Mouse (Mus musculus): ENCODE measurements at regions not wholly inside any gene's neighbourhood (a gene's known extent, or its start where the extent isn't known, plus 50 kb on each side); places are given as distances from the start of the nearest gene placed in this dataset.

DNA sequence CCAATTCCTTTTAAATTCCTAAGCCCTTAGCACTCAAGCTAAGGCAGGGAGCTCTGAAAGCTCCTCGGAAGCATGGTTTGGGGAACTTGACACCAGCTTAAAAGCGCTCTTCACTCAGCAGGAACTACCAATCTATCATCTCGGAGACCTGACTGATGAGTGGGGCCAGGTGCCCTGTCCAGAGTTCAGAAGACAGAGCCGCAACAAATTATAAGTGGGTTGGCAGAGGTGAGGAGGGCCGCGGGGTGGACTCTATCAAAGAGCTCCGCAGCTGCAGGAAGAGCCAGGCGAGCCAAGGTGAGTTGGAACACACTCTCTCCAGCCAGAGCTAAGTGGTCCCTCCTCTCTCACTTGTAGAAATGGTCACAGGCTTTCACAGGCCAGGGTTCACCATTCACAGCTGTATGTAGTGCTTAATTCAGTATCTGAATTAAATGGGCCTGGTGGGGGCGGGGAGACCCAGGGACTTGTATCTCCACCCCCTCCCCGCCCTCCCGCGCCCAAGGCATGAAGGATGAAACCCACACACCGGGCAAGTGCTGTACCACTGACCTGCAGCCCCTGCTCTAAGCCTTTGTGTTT lies 180.8 kb downstream of the Stim2 start:
- no peaks in the 10 kb centered on the region for H3K36me3 ChIP-seq
- H3K27ac ChIP-seq (replicated peaks): peak overlapping the region; percentile 53; the same call in 1 of the 2 replicates
- no peaks in the 10 kb centered on the region for H3K9me3 ChIP-seq (replicated peaks)
- no peak for DNase-seq (ENCODE audit: low spot score)
- peaks cover 34% of the 10 kb centered on the region for H3K4me1 ChIP-seq
- H3K4me3 ChIP-seq: no peak overlapping the region
- H3K27me3 ChIP-seq (ENCODE audit: low read depth, poor library complexity, severe bottlenecking): no peaks in the 10 kb centered on the region; the same call in 1 of the 2 replicates
- WGBS: 61% methylated on average over 13 of the region's 13 CpGs

DNA sequence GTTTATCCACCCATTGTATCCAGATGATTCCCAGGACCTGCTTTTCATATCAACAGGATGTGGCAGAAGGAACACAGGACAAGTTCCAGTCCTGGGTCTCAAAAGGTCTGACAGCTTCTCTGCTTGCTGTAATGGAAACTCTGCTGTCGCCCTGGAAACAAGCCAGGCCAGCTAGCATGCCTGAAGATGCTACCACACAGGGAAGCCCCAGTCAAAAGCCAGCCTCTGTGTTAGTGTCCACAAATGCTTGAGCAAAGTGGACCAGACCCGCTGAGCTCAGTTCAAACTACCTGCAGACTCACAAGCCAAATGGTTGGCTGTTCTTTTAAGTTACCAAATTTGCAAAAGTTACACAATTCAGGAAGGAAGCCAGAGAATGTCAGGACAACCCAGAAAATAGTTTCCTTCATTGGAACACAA lies 181.9 kb downstream of the Stim2 start:
- no peaks in the 10 kb centered on the region for H3K9me3 ChIP-seq (replicated peaks)
- peak overlapping the region; percentile 53 for H3K27ac ChIP-seq (replicated peaks)
- DNase-seq (ENCODE audit: low spot score): peak; percentile 44
- WGBS: 45% methylated on average over 2 of the region's 2 CpGs
- H3K4me3 ChIP-seq: no peak overlapping the region
- H3K4me1 ChIP-seq: peaks cover 34% of the 10 kb centered on the region
- no peaks in the 10 kb centered on the region for H3K36me3 ChIP-seq
- no peaks in the 10 kb centered on the region; the same call in 1 of the 2 replicates for H3K27me3 ChIP-seq (ENCODE audit: low read depth, poor library complexity, severe bottlenecking)

DNA sequence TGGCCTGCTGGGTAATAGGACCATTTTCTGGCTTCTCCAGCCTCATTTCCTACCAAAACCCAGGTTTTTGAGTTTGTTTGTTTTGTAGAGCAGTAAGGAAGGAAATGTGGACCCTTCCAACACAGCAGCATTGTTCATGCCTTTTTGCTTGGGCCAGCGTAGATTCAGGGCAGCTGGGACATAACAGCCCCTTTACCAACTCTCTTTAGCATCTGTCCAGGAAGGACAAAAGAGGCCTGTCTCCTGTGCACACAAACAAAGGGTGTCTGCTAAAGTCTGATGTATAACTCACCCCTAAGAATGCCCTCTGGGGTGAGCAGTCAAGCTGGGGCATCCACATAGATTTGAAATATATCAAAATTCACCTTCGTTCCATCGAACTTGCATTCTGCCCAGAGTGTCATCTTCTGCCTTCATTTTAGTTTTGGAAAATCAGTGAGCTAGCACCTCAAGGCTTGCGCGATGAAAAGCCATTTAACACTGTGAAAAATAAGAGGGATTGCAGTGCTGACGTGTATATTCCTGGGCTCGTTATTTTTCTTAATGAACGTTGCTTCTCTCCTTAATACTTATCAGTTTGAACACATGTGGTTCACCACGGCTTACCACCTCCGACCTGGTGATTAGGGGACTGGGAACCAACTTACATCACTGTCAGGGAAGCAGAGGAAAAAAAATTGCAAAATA lies 182.5 kb downstream of the Stim2 start:
- Histone ChIP-seq H3K27ac (replicated peaks) (peak overlapping the region; percentile 53), H3K4me1 (peaks cover 34% of the 10 kb centered on the region), H3K36me3 (no peaks in the 10 kb centered on the region), H3K4me3 (0 out of 2 replicates have a peak overlapping the region, but pooled peaks have one; percentile 28), H3K27me3 (ENCODE audit: low read depth, poor library complexity, severe bottlenecking) (no peaks in the 10 kb centered on the region; the same call in 1 of the 2 replicates), H3K9me3 (replicated peaks) (no peaks in the 10 kb centered on the region)
- no peak for DNase-seq (ENCODE audit: low spot score)
- 63% methylated on average over 10 of the region's 10 CpGs for WGBS

GRCm38 (mm10) chr5:54181327-54181863 lies 183.1 kb downstream of the Stim2 start:
- H3K4me1 ChIP-seq: peaks cover 34% of the 10 kb centered on the region
- peak overlapping the region; percentile 28 for H3K4me3 ChIP-seq
- H3K27me3 ChIP-seq (ENCODE audit: low read depth, poor library complexity, severe bottlenecking): no peaks in the 10 kb centered on the region; the same call in 1 of the 2 replicates
- H3K27ac ChIP-seq (replicated peaks): peak overlapping the region; percentile 53; the same call in 1 of the 2 replicates
- no peaks in the 10 kb centered on the region for H3K36me3 ChIP-seq
- no peaks in the 10 kb centered on the region for H3K9me3 ChIP-seq (replicated peaks)
- WGBS: 23% methylated on average over 13 of the region's 13 CpGs
- DNase-seq (ENCODE audit: low spot score): peak; percentile 35

DNA sequence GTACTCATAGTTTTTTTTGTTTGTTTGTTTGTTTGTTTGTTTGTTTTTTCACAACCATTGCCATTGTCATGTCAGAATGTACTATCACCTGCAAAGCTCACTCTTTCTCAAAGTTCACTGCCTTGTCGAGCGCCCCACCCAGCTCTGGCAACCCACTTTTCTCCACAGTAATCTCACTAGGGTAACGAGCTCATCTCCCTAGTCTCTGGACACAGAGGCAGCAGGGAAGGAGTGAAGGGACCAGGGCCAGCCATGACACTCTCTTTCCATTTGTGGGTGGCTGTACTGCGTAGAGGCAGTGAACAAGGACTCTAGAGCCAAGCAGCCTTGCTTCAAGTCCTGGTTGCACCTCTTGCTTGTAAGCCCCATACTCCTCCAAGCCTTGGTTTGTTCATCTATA lies 184.5 kb downstream of the Stim2 start:
- Histone ChIP-seq H3K27ac (replicated peaks) (no peak overlapping the region), H3K36me3 (no peaks in the 10 kb centered on the region), H3K27me3 (ENCODE audit: low read depth, poor library complexity, severe bottlenecking) (no peaks in the 10 kb centered on the region; the same call in 1 of the 2 replicates), H3K4me1 (peaks cover 34% of the 10 kb centered on the region), H3K4me3 (no peak overlapping the region), H3K9me3 (replicated peaks) (no peaks in the 10 kb centered on the region)
- WGBS: 83% methylated on average over 4 of the region's 4 CpGs
- DNase-seq (ENCODE audit: low spot score): no peak

DNA sequence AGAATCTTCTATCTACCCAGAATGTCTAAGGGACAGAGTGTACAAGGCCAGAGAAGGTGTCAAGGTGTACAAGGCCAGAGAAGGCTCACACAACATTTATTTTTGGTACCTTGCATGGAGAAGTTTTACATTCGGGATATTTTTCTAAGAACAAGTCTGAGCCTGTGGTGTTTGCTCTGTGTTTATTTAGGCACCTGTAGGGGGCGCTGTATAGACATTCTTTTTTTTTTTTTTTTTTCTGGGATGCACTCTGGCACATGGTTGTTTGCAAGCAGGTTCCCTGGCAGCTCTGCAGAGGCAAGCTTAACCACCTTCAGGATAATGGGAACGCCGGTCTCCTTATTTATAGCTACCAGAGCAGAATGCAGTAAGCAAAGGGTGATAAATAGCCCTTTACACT lies 187.4 kb downstream of the Stim2 start:
- H3K4me1 ChIP-seq: peaks cover 15% of the 10 kb centered on the region
- DNase-seq (ENCODE audit: low spot score): no peak
- no peak overlapping the region for H3K27ac ChIP-seq (replicated peaks)
- no peaks in the 10 kb centered on the region for H3K27me3 ChIP-seq (ENCODE audit: low read depth, poor library complexity, severe bottlenecking)
- no peaks in the 10 kb centered on the region for H3K36me3 ChIP-seq
- H3K4me3 ChIP-seq: no peak overlapping the region
- H3K9me3 ChIP-seq (replicated peaks): no peaks in the 10 kb centered on the region
- 60% methylated on average over 4 of the region's 4 CpGs for WGBS

GRCm38 (mm10) chr5:54186076-54186676 lies 187.9 kb downstream of the Stim2 start:
- H3K36me3 ChIP-seq: no peaks in the 10 kb centered on the region
- H3K9me3 ChIP-seq (replicated peaks): no peaks in the 10 kb centered on the region
- H3K27ac ChIP-seq (replicated peaks): no peak overlapping the region
- no peak overlapping the region for H3K4me3 ChIP-seq
- H3K27me3 ChIP-seq (ENCODE audit: low read depth, poor library complexity, severe bottlenecking): no peaks in the 10 kb centered on the region
- H3K4me1 ChIP-seq: peaks cover 9% of the 10 kb centered on the region
- DNase-seq (ENCODE audit: low spot score): no peak
- 91% methylated on average over 11 of the region's 11 CpGs for WGBS

DNA sequence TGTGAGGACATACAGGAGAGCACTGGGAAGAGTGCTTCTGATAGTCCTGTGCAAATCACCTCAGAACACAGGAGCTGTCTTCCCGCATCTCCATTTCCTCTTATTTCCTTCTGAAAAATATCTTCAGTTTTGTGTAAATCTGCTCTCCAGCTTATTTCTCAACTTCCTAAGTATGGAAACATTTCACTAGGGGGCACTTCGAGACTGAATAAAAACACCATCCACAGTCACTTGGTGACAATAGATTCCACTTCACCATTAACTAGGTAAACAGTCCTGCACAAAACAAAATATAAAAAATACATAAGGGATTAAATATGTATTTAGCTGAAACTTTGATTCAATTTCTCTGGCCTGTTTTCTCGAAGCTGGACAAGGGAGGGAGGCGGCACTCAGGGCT lies 193.4 kb downstream of the Stim2 start:
- Histone ChIP-seq H3K4me1 (no peaks in the 10 kb centered on the region), H3K27ac (replicated peaks) (no peak overlapping the region), H3K4me3 (no peak overlapping the region), H3K27me3 (ENCODE audit: low read depth, poor library complexity, severe bottlenecking) (no peaks in the 10 kb centered on the region), H3K36me3 (no peaks in the 10 kb centered on the region), H3K9me3 (replicated peaks) (no peaks in the 10 kb centered on the region)
- WGBS: 82% methylated on average over 4 of the region's 4 CpGs
- DNase-seq (ENCODE audit: low spot score): no peak

DNA sequence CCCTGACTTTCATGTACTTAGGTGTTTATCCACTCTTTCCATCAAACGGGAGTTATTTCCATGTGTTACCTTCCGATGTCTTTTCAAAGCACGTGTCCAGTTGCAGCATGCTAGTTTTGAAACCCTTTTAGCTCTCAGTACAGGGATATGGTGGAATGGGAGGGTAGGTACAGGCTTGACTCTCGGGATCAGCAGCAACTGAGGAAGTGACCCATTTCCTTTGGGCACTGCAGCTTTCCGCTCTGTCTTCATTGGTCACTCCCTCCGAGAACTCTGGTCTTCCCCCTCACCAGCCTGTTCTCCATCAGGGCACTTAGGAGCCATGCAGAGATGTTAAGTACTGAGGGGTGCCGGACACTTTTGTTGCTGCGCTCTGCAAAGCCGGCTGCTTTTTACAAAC lies 196.5 kb downstream of the Stim2 start:
- H3K27me3 ChIP-seq (ENCODE audit: low read depth, poor library complexity, severe bottlenecking): 0 out of 2 replicates have a peak, but pooled peaks cover 6% of the 10 kb centered on the region
- H3K36me3 ChIP-seq: no peaks in the 10 kb centered on the region
- H3K27ac ChIP-seq (replicated peaks): no peak overlapping the region
- no peaks in the 10 kb centered on the region for H3K9me3 ChIP-seq (replicated peaks)
- 88% methylated on average over 9 of the region's 9 CpGs for WGBS
- H3K4me1 ChIP-seq: no peaks in the 10 kb centered on the region
- DNase-seq (ENCODE audit: low spot score): no peak
- no peak overlapping the region for H3K4me3 ChIP-seq

DNA sequence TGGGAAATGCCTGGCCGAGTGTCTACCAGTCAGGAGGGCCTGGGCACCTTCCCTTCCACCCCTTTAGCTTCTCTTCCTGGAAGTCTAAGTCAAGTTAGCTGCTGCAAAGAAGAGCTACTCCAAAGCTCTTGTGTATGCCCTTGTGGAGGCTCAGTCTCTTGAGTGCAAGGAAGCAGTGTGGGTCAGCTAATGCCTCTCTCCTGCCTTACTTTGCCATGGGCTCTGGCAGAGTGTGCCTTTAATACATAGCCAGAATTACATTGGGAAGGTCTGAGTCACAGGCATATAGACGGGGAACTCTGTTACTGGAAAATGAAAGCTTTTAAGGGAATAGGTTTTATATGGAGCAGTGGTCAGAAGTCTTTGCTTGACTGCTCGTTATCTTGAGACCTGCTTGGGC lies 201.7 kb downstream of the Stim2 start:
- no peaks in the 10 kb centered on the region for H3K9me3 ChIP-seq (replicated peaks)

DNA sequence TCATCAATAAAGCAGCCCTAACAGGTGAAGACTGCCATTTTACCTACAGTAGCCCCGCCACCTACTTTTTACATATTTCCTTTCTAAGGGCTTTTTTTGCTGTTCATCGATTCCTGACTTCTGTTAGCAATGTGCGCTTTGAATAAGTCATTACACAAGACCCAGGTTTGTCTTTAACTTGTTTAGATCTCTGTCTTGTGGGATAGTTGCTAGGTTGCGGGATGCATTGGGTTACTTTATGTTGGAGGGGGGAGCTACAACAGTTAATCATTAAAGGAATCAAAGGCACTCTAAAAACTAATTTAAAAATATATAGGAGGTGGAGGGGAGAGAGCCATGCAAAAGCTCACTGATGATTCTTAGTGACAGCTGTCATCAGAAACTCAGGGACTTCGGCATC lies 202.3 kb downstream of the Stim2 start:
- H3K4me3 ChIP-seq: no peak overlapping the region
- H3K4me1 ChIP-seq: peaks cover 11% of the 10 kb centered on the region
- no peak overlapping the region for H3K27ac ChIP-seq (replicated peaks)
- 0 out of 2 replicates have a peak, but pooled peaks cover 6% of the 10 kb centered on the region for H3K27me3 ChIP-seq (ENCODE audit: low read depth, poor library complexity, severe bottlenecking)
- no peak for DNase-seq (ENCODE audit: low spot score)
- 84% methylated on average over 5 of the region's 5 CpGs for WGBS
- H3K36me3 ChIP-seq: no peaks in the 10 kb centered on the region
- no peaks in the 10 kb centered on the region for H3K9me3 ChIP-seq (replicated peaks)

More for the DNA sequence above, 201.7 kb downstream of the Stim2 start:
- Histone ChIP-seq H3K4me1 (peaks cover 11% of the 10 kb centered on the region), H3K4me3 (no peak overlapping the region), H3K27ac (replicated peaks) (no peak overlapping the region), H3K27me3 (ENCODE audit: low read depth, poor library complexity, severe bottlenecking) (0 out of 2 replicates have a peak, but pooled peaks cover 6% of the 10 kb centered on the region), H3K36me3 (no peaks in the 10 kb centered on the region)
- no peak for DNase-seq (ENCODE audit: low spot score)
- WGBS: 79% methylated on average over 3 of the region's 3 CpGs

DNA sequence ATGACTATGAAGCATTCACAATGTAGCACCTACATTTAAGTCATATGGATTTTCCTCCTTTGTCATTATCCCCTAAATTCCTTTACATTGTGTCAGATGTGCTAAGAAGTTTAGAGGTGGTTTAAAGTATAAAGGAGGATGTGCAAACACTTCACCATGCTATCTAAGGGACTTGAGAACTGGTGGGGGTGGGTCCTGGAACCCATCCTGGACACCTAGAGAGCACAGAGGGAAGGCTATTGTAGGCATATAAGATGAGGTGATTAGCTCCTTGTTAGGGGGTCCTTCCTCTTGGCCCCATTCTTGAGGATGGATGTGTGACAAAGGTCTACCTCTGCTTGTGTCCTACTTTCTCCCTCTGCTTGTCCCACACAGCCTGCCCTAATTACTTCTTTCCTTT lies 213.2 kb downstream of the Stim2 start:
- DNase-seq (ENCODE audit: low spot score): no peak
- no peak overlapping the region for H3K4me3 ChIP-seq

More for the DNA sequence above, 213.2 kb downstream of the Stim2 start:
- Histone ChIP-seq H3K27ac (replicated peaks) (no peak overlapping the region), H3K27me3 (ENCODE audit: low read depth, poor library complexity, severe bottlenecking) (no peaks in the 10 kb centered on the region), H3K9me3 (replicated peaks) (no peaks in the 10 kb centered on the region), H3K4me1 (peaks cover 5% of the 10 kb centered on the region), H3K36me3 (no peaks in the 10 kb centered on the region)
